Mouse (Mus musculus) spleen, adult 2 months (tissue): ENCODE data around the gene Mtap. TPM values are rescaled to one million over a fixed set of nuclear protein-coding genes. Genes with fewer than 3 reads are reported as not detected.

Experiments used
- DNase-seq, 2 experiments: peaks; one replicate each; pipeline versions ENCODE4 v3.0.0 to v3.0.0-alpha.2; 2012 to 2021; ENCODE audit warnings: low spot score in 2 of 2, low read depth in 1 of 2
- H3K27ac ChIP-seq: fragments of 200-500 bp; 2 replicates; pipeline ENCODE4 v1.5.1; 2012; ENCODE audit warnings: low read length, inconsistent platforms; ENCODE audit not compliant: insufficient read depth
- H3K27me3 ChIP-seq: fragments of 200-500 bp; 2 replicates; pipeline ENCODE4 v1.6.1; 2012; ENCODE audit warnings: mild to moderate bottlenecking, moderate library complexity, low read length, inconsistent platforms; ENCODE audit not compliant: control insufficient read depth, insufficient read depth
- H3K36me3 ChIP-seq: fragments of 200-500 bp; 2 replicates; pipeline ENCODE4 v1.6.1; 2012; ENCODE audit warnings: mild to moderate bottlenecking, low read length, inconsistent platforms; ENCODE audit not compliant: control insufficient read depth, insufficient read depth
- H3K4me1 ChIP-seq: fragments of 200-500 bp; 2 replicates; pipeline ENCODE4 v1.6.1; 2011; ENCODE audit warnings: inconsistent platforms; ENCODE audit not compliant: control insufficient read depth, insufficient read depth, insufficient read length
- H3K4me3 ChIP-seq: fragments of 200-500 bp; 2 replicates; pipeline ENCODE4 v1.5.1; 2011; ENCODE audit warnings: mild to moderate bottlenecking, inconsistent platforms; ENCODE audit not compliant: insufficient read depth, insufficient read length; ENCODE audit errors: extremely low read depth
- CTCF ChIP-seq: fragments of 200-500 bp; IDR thresholded peaks from 2 replicates; pipeline ENCODE4 v1.5.1; 2011; ENCODE audit warnings: mild to moderate bottlenecking, inconsistent platforms; ENCODE audit not compliant: insufficient read depth, insufficient read length, insufficient replicate concordance; ENCODE audit errors: extremely low read depth
- POLR2A ChIP-seq: fragments of 200-500 bp; IDR thresholded peaks from 2 replicates; pipeline ENCODE4 v1.6.1; 2011; ENCODE audit warnings: low read depth, low read length, inconsistent platforms
- WGBS: fragments of 180-500 bp; shearing (Covaris S2); methylation state at CpG from one replicate; pipeline ENCODE4 v1.1.7; 2018; 5-methylcytosine and 5-hydroxymethylcytosine counted together
- polyA plus RNA-seq: library from polyadenylated mRNA; depleted of rRNA; stranded (reverse); fragments of >200 nt; gene quantifications from 2 replicates; pipeline ENCODE4 v1.2.3, GENCODE M21; 2012

Gene Mtap
- polyA plus RNA-seq, 1 experiment: 3.7 TPM

DNA sequence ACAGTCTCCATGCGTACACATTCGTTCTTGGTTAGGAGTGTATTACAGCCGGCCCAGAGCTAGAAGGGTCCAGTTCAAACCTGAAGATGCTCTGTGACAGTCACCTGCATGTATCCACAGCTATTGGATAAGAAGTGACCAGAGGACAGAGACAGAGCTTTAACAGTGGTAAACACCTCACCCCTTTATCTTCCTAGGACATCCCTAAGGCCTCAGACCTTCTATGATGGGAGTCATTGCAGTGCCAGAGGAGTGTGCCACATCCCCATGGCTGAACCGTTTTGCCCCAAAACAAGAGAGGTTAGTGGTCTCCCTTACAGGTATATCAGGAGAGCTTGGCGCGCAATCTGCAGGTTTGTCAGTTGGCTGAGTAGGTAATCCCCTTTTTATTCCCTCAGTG, 34.0 kb downstream of the Mtap start:
- no peaks in the 10 kb centered on the region for H3K4me1 ChIP-seq
- DNase-seq: no peak
- no peaks in the 10 kb centered on the region for H3K27me3 ChIP-seq
- no peak overlapping the region for H3K4me3 ChIP-seq
- no peak overlapping the region for H3K27ac ChIP-seq
- peaks cover 24% of the 10 kb centered on the region for H3K36me3 ChIP-seq
- 93% methylated on average over 6 of the region's 6 CpGs for WGBS
- TF ChIP-seq POLR2A (no peak), CTCF (no peak)

DNA sequence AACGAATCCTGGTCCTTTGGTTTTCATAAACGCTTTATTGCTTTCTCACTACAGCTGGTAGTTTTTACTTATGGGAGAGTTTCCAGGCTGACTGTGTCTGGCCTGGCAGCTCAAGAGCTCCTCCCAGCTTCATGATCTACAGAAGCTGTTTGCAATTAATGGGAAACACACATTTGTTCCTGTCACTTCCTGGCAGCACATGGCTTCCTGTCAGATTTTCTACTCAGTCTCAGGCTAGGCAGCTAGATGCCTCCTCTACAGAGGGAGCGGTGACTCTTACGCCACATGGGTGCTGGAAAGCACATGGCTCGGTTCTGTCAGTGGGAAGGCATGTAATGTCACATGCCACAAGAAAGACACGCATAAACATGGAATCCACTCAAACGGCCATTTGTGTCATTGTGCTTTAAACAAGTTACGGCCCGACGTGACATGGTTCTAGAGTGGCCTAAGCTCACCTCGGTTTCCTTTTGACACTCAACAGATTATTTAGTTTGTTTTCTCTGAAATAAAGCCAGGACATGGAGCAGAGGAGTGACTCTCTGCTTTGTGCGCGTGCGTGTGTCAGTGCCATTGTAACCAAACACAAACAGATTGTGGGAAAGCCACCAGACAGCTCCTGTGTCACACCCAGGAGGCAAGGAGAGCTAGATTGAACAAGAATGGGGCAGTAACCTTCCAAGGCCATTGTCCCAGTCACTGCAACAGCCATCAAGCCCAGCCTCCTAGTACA, 36.1 kb downstream of the Mtap start:
- H3K36me3 ChIP-seq: peaks cover 32% of the 10 kb centered on the region
- H3K4me1 ChIP-seq: no peaks in the 10 kb centered on the region
- H3K4me3 ChIP-seq: no peak overlapping the region
- no peak overlapping the region for H3K27ac ChIP-seq
- no peaks in the 10 kb centered on the region for H3K27me3 ChIP-seq
- WGBS: 90% methylated on average over 14 of the region's 14 CpGs
- DNase-seq: no peak
- TF ChIP-seq CTCF (no peak), POLR2A (no peak)

DNA sequence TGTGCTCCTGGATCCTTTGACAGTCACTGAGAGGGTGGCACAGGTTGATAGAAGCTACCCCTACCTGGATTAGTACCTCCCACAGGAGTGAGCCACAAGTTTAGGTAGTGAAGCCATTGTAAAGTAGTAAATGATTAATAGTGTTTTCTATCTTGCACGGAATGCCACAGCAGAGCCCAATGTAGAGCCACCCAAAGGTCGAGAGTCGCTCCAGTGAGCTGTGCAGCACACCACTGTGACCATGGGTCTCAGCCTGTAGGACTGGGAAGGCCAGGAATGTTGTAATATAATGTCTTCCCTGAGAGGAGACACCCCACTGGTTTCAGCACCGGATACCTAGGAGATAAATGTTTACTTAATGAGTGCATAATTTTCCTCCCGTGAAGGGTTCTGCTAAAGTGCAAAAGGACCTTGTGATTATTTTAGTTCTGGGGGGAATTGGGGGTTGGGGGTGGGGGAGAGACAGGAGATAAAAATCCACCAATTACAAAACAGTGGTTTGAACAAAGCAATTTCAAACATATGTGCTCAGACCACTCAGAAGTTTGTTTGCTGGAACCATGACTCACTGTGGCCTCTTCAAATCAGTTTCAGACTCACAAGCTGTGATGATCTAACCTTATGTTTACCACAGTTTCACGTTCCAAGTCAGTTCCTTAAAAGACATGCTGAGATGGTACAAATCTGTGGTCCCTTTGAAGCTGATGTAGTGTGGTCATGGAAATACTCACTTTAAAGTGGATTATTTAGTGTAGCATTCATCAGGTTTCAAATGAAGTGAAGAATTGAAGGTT, 40.8 kb downstream of the Mtap start:
- Histone ChIP-seq H3K4me1 (no peaks in the 10 kb centered on the region), H3K4me3 (no peak overlapping the region), H3K27me3 (no peaks in the 10 kb centered on the region), H3K36me3 (peaks cover 37% of the 10 kb centered on the region), H3K27ac (no peak overlapping the region)
- TF ChIP-seq POLR2A: no peak
- no peak for TF ChIP-seq CTCF
- DNase-seq: no peak
- WGBS: 82% methylated on average over 6 of the region's 6 CpGs

DNA sequence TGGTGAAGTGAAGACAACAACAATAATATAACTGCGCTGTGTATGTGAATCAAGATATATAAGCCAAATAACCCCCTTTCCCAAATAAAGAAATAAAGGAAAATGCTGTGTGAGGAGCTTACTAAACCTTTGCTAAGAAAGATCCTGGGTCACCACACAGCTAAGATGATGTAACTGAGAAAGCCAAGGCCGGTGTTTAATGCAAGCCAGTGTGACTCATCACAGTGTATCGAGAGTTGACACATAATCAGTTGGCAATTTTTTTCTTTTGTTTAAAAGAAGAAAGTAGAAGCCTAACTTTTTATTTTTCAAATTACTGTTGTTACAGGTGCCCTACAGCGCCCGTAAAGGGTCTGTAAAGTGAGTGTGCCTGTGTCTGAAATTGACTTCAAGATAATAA, 43.2 kb downstream of the Mtap start:
- peaks cover 24% of the 10 kb centered on the region for H3K36me3 ChIP-seq
- H3K27ac ChIP-seq: no peak overlapping the region
- TF ChIP-seq CTCF (no peak), POLR2A (no peak)
- H3K4me1 ChIP-seq: no peaks in the 10 kb centered on the region
- no peaks in the 10 kb centered on the region for H3K27me3 ChIP-seq
- no peak overlapping the region for H3K4me3 ChIP-seq
- DNase-seq: no peak
- 95% methylated on average over 5 of the region's 5 CpGs for WGBS

DNA sequence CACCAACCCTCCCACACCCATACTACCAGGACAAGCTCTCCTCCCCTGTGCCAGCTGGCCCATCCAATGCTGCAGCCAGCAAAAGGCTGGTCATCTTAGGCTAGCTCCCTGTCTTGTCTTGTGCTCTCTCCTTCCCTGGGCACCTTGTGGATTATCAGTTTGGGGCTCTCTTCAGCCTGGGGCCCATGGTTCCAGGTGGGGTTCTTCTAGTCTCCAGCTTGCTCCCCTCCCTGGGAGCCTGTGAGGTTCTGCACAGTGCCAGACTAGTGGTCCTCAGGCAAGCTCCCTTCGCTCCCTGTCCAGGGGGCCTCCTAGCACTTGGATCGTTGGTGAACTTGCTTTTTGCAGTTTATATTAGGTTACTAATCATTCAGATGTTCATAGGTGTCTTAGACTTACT, 44.7 kb downstream of the Mtap start:
- Histone ChIP-seq H3K4me3 (no peak overlapping the region), H3K4me1 (no peaks in the 10 kb centered on the region), H3K27me3 (no peaks in the 10 kb centered on the region), H3K27ac (no peak overlapping the region), H3K36me3 (peaks cover 20% of the 10 kb centered on the region)
- WGBS: 97% methylated on average over 2 of the region's 2 CpGs
- TF ChIP-seq POLR2A: no peak
- TF ChIP-seq CTCF: no peak
- no peak for DNase-seq

DNA sequence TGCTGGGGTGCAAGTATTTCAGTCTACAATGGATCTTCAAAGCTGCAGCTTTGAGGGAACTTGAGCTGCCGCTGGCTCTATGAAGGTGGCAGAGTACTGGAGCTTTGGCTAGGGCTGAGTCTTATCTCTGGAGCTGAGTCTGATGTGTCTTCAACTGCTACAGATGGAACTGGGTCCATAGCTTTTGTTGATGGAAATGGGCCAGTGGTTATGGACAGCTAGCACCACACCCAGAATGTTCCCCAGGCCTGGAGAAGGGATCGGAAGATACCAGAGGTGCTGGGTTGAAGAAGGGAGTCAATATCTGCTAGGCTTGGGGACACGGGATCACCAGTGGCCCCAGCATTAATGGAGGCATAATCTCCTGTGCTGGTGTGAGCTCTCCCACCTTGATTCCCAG, 45.6 kb downstream of the Mtap start:
- no peak for DNase-seq
- peaks cover 17% of the 10 kb centered on the region for H3K36me3 ChIP-seq
- TF ChIP-seq POLR2A (no peak), CTCF (no peak)
- no peak overlapping the region for H3K4me3 ChIP-seq
- H3K27ac ChIP-seq: no peak overlapping the region
- WGBS: 92% methylated on average over 3 of the region's 3 CpGs
- H3K27me3 ChIP-seq: no peaks in the 10 kb centered on the region
- H3K4me1 ChIP-seq: no peaks in the 10 kb centered on the region

DNA sequence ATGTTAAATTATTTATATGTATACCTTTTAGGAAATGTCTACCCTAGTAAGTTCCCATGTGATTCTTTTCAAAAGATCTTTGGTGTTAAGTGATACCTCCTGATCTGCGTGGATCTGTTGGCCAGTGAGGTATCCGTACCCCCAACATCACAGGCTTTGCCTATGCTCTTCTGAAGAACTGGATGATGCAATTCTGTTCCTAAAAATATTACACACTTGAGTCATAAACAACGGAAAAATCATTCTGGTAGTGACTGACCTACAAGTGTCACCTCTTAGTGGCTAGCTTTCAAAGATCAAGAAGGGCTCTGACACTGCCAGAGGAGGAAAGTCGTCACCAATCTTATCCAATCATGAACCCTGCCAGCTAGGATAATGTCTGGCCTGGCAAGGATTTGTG, 58.6 kb downstream of the Mtap start:
- no peak for DNase-seq
- Histone ChIP-seq H3K27me3 (no peaks in the 10 kb centered on the region), H3K4me3 (no peak overlapping the region), H3K36me3 (no peaks in the 10 kb centered on the region), H3K4me1 (peaks cover 2% of the 10 kb centered on the region; the same call in 1 of the 2 replicates), H3K27ac (no peak overlapping the region)
- TF ChIP-seq POLR2A (no peak), CTCF (no peak)
- 84% methylated on average over 4 of the region's 4 CpGs for WGBS
